ENCODE assay signal across 18 mouse cellular contexts in genomic region chr17:70917183-70917935, GRCm38 (mm10).
DNase-seq lines count a peak whose midpoint lies in the region; ATAC-seq and TF ChIP-seq lines count a peak whose summit lies in the region.
"Had no signal": no experiment of that assay in that cellular context is flagged by ENCODE, and none has a peak within 500 bp of the region (broad histone marks: within the 10 kb centered on the region; RNA-seq: fewer than 3 reads in every experiment).

No protein-coding gene starts in this region.

- no peaks in the 10 kb centered on the region for H3K9me3 ChIP-seq in E14TG2a.4 (ENCODE audit: low read length)
- no peaks in the 10 kb centered on the region for H3K9me3 ChIP-seq in hindbrain, postnatal 0 days (ENCODE audit: low read length)
- H3K9me3 ChIP-seq in heart, embryonic 11.5 days (replicated peaks; ENCODE audit: control insufficient read depth, low read length) = no peaks in the 10 kb centered on the region

- no peak overlapping the region for H3K9ac ChIP-seq in hindbrain, postnatal 0 days (replicated peaks; ENCODE audit: low read length)
- no peak overlapping the region for H3K9ac ChIP-seq in heart, embryonic 11.5 days (ENCODE audit: low read depth, low read length)
- H3K9ac ChIP-seq: lung, embryonic 14.5 days had no signal

- peaks cover 86% of the 10 kb centered on the region for H3K4me1 ChIP-seq in E14TG2a.4 (replicated peaks; ENCODE audit: low read depth, low read length)
- H3K4me1 ChIP-seq in hindbrain, postnatal 0 days (ENCODE audit: insufficient read depth, low read length) = no peaks in the 10 kb centered on the region
- peaks cover 6% of the 10 kb centered on the region; the same call in 1 of the 2 replicates for H3K4me1 ChIP-seq in heart, embryonic 11.5 days (ENCODE audit: control insufficient read depth, insufficient read depth, low read length)

- no peak overlapping the region for H3K4me2 ChIP-seq in hindbrain, postnatal 0 days (ENCODE audit: low read depth, low read length)
- H3K4me2 ChIP-seq in heart, embryonic 11.5 days = no peak overlapping the region; the same call in 1 of the 2 replicates
- H3K4me2 ChIP-seq: lung, embryonic 14.5 days had no signal

- no peak for TF ChIP-seq CTCF in E14TG2a.4 (conservative IDR thresholded peaks at IDR 0.05; ENCODE audit: low read length)
- TF ChIP-seq CTCF in hindbrain, postnatal 0 days (IDR thresholded peaks at IDR 0.05; ENCODE audit: low read depth) = no peak

- peak overlapping the region; percentile 73 for H3K4me3 ChIP-seq in E14TG2a.4 (replicated peaks; ENCODE audit: low read length)
- H3K4me3 ChIP-seq in hindbrain, postnatal 0 days (ENCODE audit: low read length) = no peak overlapping the region
- H3K4me3 ChIP-seq in heart, embryonic 11.5 days (ENCODE audit: low read depth, low read length) = no peak overlapping the region

- no peak overlapping the region for H3K27ac ChIP-seq in hindbrain, postnatal 0 days
- no peak overlapping the region for H3K27ac ChIP-seq in heart, embryonic 11.5 days (ENCODE audit: low read depth, low read length)
- H3K27ac ChIP-seq: macrophage; stomach, postnatal 0 days had no signal

- no peak for ATAC-seq in hindbrain, postnatal 0 days
- ATAC-seq in heart, embryonic 11.5 days (replicated peaks; ENCODE audit: insufficient number of reproducible peaks, low FRiP score, low TSS enrichment) = no peak
- ATAC-seq: forebrain, embryonic 16.5 days; midbrain, embryonic 16.5 days had no signal

- no peaks in the 10 kb centered on the region for H3K27me3 ChIP-seq in E14TG2a.4 (ENCODE audit: insufficient read depth, low read length)
- no peaks in the 10 kb centered on the region for H3K27me3 ChIP-seq in hindbrain, postnatal 0 days (ENCODE audit: insufficient read depth, low read length)
- H3K27me3 ChIP-seq in heart, embryonic 11.5 days (ENCODE audit: control insufficient read depth, insufficient read depth, low read length) = no peaks in the 10 kb centered on the region

- DNase-seq in adrenal gland, adult 2 months = peak; percentile 30
- no peak for DNase-seq in adrenal gland, postnatal 25 days
- DNase-seq in embryo, embryonic 10 days (ENCODE audit: low spot score) = peak; percentile 65
- peak; percentile 8 for DNase-seq in hindbrain, postnatal 0 days (ENCODE audit: low spot score)
- DNase-seq in yolk sac, embryonic 10.5 days (ENCODE audit: low spot score) = no peak
- DNase-seq in thymus, adult 18-20 months = no peak
- DNase-seq: cerebellum, adult 18-20 months; gastrocnemius, postnatal 10 days; kidney, adult 18-20 months; lung, embryonic 14.5 days; right cerebral cortex, adult 18-20 months; thymus, postnatal 25 days had no signal

- 59% methylated on average over 19 of the region's 19 CpGs for WGBS in hindbrain, postnatal 0 days
- 62% methylated on average over 19 of the region's 19 CpGs for WGBS in heart, embryonic 11.5 days (ENCODE audit: insufficient replicate concordance)

- H3K36me3 ChIP-seq in E14TG2a.4 (ENCODE audit: insufficient read depth, low read length) = peaks cover 13% of the 10 kb centered on the region
- no peaks in the 10 kb centered on the region for H3K36me3 ChIP-seq in hindbrain, postnatal 0 days (ENCODE audit: insufficient read depth, low read length)
- no peaks in the 10 kb centered on the region for H3K36me3 ChIP-seq in heart, embryonic 11.5 days (ENCODE audit: control insufficient read depth, insufficient read depth, low read length)

Comparison
In these comparisons a context has a peak if more than half of its experiments do, and no peak if none do; other contexts are left out.
1. DNase-seq: peak in adrenal gland, adult 2 months (single experiment), embryo, embryonic 10 days (single experiment) and hindbrain, postnatal 0 days (single experiment); none in adrenal gland, postnatal 25 days (single experiment), yolk sac, embryonic 10.5 days (single experiment) and thymus, adult 18-20 months (0 of 2).